Mouse (Mus musculus) adipocyte (in vitro differentiated cells): Measurements from ENCODE around the gene Neurod2.
A peak's percentile ranks its signal among the peaks of the same experiment; 100 is the strongest.

Experiments used
- DNase-seq: peaks from one replicate; pipeline ENCODE4 v3.0.0-alpha.2; 2016; ENCODE audit warnings: low spot score

Neurod2 gene

DNA sequence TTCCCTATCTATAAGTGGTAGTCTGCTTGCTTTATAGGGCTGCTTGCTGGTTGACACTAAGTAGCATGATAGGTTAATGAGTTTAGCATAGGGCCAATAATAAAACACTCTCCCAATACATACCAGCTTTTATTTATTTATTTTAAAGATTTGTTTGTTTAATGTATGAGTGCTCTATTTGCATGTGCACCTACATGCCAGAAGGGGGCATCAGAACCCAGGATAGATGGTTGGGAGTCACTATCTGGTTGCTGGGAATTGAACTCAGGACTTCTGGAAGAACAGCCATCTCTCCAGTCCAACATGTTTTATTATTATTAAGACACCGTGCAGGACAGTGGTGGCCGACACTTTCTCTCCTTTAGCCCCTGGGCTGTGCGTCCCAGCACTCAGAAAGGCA, 2.7 kb upstream of the Neurod2 start:
- DNase-seq = no peak

- no peak for DNase-seq
These were observed 2.0 kb upstream of the Neurod2 start for GRCm38 (mm10) chr11:98331401-98331800.

DNA sequence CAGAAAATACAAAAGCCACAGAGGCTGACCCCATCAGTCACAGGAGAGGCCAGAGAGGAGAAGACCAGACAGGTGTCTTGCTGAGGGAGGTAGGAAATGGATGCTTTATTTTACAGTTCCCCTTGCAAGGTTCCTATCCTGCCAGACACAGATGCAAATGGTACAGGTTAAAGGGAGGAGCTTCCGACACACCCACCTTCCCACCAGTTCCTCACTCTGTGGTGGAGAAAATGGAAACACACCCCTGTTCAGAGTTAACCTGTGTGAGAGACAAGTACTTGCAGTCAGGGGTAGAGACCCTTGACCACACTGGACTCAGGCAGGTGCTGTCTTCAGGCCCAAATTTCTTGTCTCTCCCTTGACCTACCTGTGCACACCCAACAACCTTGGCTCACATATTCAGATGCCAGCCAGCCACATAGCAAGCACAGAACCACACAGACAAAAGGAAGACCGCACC, 1.3 kb upstream of the Neurod2 start:
- DNase-seq = no peak

- DNase-seq = no peak
These were observed 704 bp upstream of the Neurod2 start for GRCm38 (mm10) chr11:98329960-98330744.

- DNase-seq = no peak
These were observed 928 bp downstream of the Neurod2 start for GRCm38 (mm10) chr11:98328371-98329069.

GRCm38 (mm10) chr11:98328031-98328370, 1.4 kb downstream of the Neurod2 start:
- DNase-seq = no peak

DNA sequence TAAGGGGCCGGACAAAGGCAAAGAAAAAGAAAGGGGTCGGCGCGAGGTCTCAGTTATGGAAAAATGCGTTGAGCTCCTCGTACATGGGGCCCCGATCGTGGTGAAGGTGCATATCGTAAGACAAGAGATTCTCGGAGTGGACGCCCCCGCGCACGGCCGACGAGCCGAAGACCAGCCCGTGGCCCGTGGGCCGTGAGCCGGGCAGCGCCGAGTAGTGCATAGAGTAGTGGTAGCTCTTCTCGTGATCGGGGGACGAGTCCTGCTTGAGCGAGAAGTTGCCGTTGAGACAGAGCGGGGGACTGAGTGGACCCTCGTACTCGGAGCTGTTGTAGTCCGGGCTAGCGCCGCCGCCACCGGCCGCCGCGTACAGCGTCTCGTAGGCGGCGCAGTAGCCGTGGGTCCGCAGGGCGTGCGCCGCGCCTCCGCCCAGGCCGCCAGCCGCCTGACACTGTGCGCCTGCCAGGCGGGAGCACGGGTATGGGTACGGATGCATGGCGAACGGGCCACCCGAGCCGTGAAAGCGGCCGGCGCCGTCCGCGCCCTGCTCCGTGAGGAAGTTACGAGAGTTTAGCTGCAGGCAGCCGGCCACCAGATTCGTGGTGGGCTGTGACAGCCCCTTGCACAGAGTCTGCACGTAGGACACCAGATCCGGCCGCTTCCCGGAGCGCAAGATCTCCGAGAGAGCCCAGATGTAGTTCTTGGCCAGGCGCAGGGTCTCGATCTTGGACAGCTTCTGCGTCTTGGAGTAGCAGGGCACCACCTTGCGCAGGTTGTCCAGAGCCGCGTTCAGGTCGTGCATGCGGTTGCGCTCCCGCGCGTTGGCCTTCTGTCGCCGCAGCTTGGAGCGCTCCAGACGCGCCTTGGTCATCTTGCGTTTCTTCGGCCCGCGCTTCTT, 2.1 kb downstream of the Neurod2 start:
- DNase-seq = no peak

GRCm38 (mm10) chr11:98326741-98327135, 2.7 kb downstream of the Neurod2 start:
- DNase-seq = no peak

GRCm38 (mm10) chr11:98325821-98326218, 3.6 kb downstream of the Neurod2 start:
- DNase-seq = no peak

- DNase-seq = no peak
These were observed 4.1 kb downstream of the Neurod2 start for GRCm38 (mm10) chr11:98325191-98325820.

GRCm38 (mm10) chr11:98323933-98324332, 5.5 kb downstream of the Neurod2 start:
- peak; percentile 54 for DNase-seq

- no peak for DNase-seq
These were observed 6.1 kb downstream of the Neurod2 start for GRCm38 (mm10) chr11:98323136-98323866.

DNA sequence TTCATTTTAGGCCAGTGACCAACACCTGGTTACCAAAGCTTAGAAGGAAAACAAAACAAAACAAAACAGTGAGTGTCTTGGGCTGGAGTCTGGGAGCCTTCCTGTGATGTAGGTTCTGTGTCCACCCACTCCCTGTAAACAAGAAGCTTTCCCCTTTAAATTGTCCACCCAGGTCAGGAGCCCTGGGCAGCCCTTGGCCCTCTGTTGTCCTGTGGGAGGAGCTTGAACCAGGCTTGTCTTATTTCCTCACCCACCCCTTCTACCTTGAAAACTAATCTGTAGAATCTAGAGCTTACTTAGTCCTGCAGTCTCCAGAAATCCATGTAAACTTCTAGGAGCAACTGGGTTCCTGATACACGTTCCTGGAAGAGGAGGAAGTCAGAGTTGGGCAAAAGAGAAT, 7.3 kb downstream of the Neurod2 start:
- DNase-seq = no peak

GRCm38 (mm10) chr11:98321677-98322003, 7.8 kb downstream of the Neurod2 start:
- DNase-seq = no peak

DNA sequence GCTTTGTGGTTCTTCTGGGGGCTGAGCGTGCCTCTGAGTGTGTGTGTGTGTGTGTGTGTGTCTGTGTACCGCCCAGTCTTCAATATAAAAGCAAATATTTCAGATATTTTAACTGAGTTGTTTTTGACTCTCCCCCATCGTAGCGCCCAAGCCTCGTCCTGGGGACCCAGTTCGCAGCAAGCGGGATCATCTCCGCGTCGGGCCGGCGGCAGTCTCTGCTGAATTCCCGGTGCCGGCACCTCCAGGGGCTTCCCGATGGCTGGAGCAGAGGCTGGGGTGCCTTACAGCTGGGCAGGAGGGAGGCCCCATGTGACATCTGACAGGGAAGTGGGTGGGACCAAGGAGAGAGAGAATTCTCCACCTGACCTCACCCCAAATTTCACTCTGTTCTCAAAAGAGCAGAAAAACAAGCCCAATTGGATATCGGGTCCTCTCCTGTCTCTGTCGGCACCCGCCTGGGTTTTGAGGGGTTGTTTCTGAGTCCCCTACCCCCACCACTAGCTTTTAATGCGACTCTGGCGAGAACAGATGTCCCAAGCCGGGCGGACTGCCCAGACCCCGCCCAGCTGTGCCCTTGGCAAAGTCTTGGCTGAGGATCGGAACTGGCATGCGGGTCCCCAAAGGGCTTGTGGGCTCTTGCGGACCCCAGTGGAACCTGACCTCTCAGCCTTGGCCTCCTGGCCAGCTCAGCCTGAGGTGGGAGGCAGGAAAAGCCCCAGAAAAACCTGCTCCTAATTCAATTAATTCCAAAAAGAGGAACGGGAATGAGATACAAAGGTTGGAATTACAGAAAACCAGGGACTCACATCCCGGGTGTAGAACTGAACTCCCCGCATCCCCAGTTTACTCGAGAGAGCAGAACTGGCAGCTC, 8.4 kb downstream of the Neurod2 start:
- DNase-seq = no peak

- no peak for DNase-seq
These were observed 9.1 kb downstream of the Neurod2 start for GRCm38 (mm10) chr11:98320381-98320780.

DNA sequence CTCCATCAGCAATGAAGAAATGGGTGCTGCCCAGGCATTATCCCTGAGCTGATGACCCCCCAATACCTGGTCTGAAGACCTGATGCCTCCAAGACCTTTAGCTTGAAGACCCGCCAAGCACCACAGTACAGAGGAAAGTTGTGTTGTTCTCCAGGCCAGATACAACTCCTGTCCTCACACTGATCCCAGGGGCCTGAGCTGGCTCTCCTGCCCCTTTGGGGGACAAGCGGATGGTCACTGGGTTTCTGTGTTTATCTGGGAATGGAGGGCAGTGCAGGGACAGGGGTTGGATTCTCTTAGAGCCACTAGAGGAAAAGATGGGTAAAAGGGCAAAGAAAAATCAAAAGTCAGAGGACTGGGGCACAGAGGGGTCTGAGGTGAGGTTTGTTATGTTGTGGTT, 9.5 kb downstream of the Neurod2 start:
- no peak for DNase-seq

GRCm38 (mm10) chr11:98319544-98319943, 9.9 kb downstream of the Neurod2 start:
- DNase-seq = no peak

DNA sequence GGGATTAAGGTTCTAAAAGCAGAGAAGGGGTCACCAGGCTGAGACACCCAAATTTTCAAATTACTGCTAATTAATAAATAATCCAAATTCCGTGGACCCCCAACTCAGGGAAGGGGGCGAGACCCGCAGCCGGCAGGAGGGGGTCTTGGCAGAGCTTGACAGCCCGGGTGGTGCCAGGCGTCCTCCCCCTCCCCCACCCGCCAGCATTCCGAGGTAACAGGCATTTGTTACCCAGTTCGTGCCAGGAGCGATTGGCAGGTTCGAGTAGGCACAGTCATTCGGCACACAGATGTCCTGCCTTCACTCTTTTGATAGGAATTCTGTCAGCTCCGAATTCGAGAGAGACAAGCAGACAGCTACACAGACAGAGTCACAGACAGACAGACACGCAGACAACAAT, 10.3 kb downstream of the Neurod2 start:
- no peak for DNase-seq

- DNase-seq = no peak
These were observed 10.9 kb downstream of the Neurod2 start for GRCm38 (mm10) chr11:98318421-98319116.
